Mouse (Mus musculus) heart, embryonic 11.5 days (tissue): ENCODE data around the gene Olfr872. TPM values are rescaled to one million over a fixed set of nuclear protein-coding genes. Genes with fewer than 3 reads are reported as not detected.
"Not testable (repeated sequence)": the region's sequence is repeated elsewhere in the genome, so short reads cannot be mapped to it uniquely, and the experiment has no call there.

Source experiments
- ATAC-seq: fragments of 200-750 bp; cut with Nextera tagmentation; replicated peaks from 2 replicates; pipeline ENCODE4 v1.8.0; 2017; ENCODE audit warnings: moderate library complexity; ENCODE audit not compliant: insufficient number of reproducible peaks, low FRiP score, low TSS enrichment
- H3K27ac ChIP-seq: fragments of 300-500 bp; sonication (generic); 2 replicates; pipeline ENCODE4 v1.5.1; 2014; ENCODE audit warnings: mild to moderate bottlenecking, low read depth, low read length
- H3K27me3 ChIP-seq: fragments of 300-500 bp; sonication (generic); 2 replicates; pipeline ENCODE4 v1.6.1; 2014; ENCODE audit warnings: mild to moderate bottlenecking, low read length, mixed read lengths; ENCODE audit not compliant: control insufficient read depth, insufficient read depth
- H3K36me3 ChIP-seq: fragments of 300-500 bp; sonication (generic); 2 replicates; pipeline ENCODE4 v1.6.1; 2014; ENCODE audit warnings: mild to moderate bottlenecking, low read length, moderate library complexity, mixed read lengths; ENCODE audit not compliant: control insufficient read depth, insufficient read depth
- H3K4me1 ChIP-seq: fragments of 300-500 bp; sonication (generic); 2 replicates; pipeline ENCODE4 v1.6.1; 2014; ENCODE audit warnings: low read length; ENCODE audit not compliant: control insufficient read depth, insufficient read depth
- H3K4me2 ChIP-seq: fragments of 300-500 bp; sonication (generic); 2 replicates; pipeline ENCODE4 v1.6.1; 2014; ENCODE audit warnings: mild to moderate bottlenecking, moderate library complexity
- H3K4me3 ChIP-seq: fragments of 300-500 bp; sonication (generic); 2 replicates; pipeline ENCODE4 v1.5.1; 2014; ENCODE audit warnings: low read depth, low read length
- H3K9ac ChIP-seq: fragments of 300-500 bp; sonication (generic); 2 replicates; pipeline ENCODE4 v1.6.1; 2014; ENCODE audit warnings: mild to moderate bottlenecking, low read depth, low read length, moderate library complexity
- H3K9me3 ChIP-seq: fragments of 300-500 bp; sonication (generic); replicated peaks from 2 replicates; pipeline ENCODE4 v1.6.1; 2016; ENCODE audit warnings: low read length; ENCODE audit not compliant: control insufficient read depth
- WGBS: fragments of 180-500 bp; shearing (Covaris S2); extraction: QIAGEN DNeasy Blood & Tissue Kit; methylation state at CpG from one replicate; pipeline ENCODE4 v1.1.7; 2014; ENCODE audit not compliant: insufficient replicate concordance; 5-methylcytosine and 5-hydroxymethylcytosine counted together
- polyA plus RNA-seq: library from polyadenylated mRNA; unstranded; fragments of >200 nt; fragmentation: Nextera tagmentation; extraction: Ambion mirVana; gene quantifications from 2 replicates; pipeline ENCODE4 v1.2.1, GENCODE M21; 2014

Gene Olfr872
- polyA plus RNA-seq, result not detected in 2 replicates

DNA sequence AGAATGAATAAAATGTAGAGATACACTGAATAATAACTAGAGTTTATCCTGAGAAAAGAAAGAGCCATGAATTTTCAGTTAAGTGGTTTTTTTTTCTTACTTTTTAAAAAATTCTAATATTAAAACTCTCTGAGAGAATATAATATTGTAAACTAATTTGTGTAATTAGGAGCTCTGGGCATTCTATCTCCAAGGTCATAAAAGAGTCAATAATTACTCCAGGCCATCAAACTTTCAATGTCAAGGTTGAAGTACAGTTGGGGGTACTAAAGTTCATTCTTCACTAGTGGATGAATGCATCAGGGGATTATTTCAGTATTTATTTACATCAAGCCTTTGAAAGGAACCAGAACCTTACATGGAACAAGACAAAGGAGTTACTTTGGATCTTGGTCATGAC lies at the start of gene Olfr872:
TSS of gene Olfr872 (plus strand) at position 301 of the 400 bp plus-strand sequence.
- Histone ChIP-seq H3K4me3 (no peak within 1 kb of the TSS), H3K9ac (no peak within 1 kb of the TSS), H3K36me3 (no peaks in the 10 kb centered on the region), H3K27ac (no peak within 1 kb of the TSS), H3K4me1 (no peaks in the 10 kb centered on the region), H3K9me3 (0 out of 2 replicates have a peak, but pooled peaks cover 2% of the 10 kb centered on the region), H3K27me3 (no peaks in the 10 kb centered on the region), H3K4me2 (no peak within 1 kb of the TSS)
- ATAC-seq, result no peak

GRCm38 (mm10) chr9:20202131-20202530 lies 34.8 kb upstream of the Olfr872 start:
- H3K4me2 ChIP-seq, result no peak overlapping the region
- WGBS, result 55% methylated on average over 1 of the region's 1 CpGs
- no peaks in the 10 kb centered on the region for H3K4me1 ChIP-seq
- H3K36me3 ChIP-seq, result no peaks in the 10 kb centered on the region
- ATAC-seq, result no peak
- no peak overlapping the region for H3K27ac ChIP-seq
- H3K9ac ChIP-seq, result no peak overlapping the region
- no peak overlapping the region for H3K4me3 ChIP-seq
- no peaks in the 10 kb centered on the region for H3K27me3 ChIP-seq
- peaks cover 6% of the 10 kb centered on the region; the same call in 1 of the 2 replicates for H3K9me3 ChIP-seq

DNA sequence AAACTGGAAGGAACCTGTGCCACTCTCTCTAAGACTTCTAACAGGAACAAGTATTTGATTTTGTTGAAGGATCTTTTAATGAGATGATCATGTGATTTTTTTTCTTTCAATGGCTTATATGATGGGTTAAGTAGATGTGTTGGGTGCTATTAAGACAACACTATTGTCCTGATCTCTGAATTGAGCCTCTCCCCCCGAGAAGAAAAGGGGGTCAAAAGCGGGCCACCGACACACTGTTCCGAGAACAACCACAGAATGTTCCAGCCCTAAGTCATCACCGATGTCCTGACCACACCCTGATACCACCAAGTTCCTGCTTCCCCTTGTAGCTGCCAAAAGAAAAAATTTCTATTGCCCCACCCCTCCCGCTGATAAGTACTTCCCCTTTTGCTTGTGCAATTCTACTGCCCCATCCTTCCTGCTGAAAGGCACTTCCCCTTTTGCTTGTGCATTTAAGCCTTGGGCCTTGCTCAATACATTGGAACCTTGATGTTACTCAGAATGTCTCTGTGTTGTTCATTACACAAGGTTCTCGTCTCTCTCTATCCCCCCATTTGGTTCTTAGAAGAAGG lies 33.4 kb upstream of the Olfr872 start:
- not testable (repeated sequence) for H3K27me3 ChIP-seq, H3K9ac ChIP-seq, H3K4me3 ChIP-seq, H3K4me2 ChIP-seq, H3K36me3 ChIP-seq, ATAC-seq, H3K4me1 ChIP-seq, H3K9me3 ChIP-seq, H3K27ac ChIP-seq
- 80% methylated on average over 7 of the region's 7 CpGs for WGBS

GRCm38 (mm10) chr9:20210812-20211211 lies 26.1 kb upstream of the Olfr872 start:
- H3K36me3 ChIP-seq, result no peaks in the 10 kb centered on the region
- H3K4me2 ChIP-seq, result no peak overlapping the region
- ATAC-seq, result no peak
- H3K27ac ChIP-seq, result no peak overlapping the region
- H3K4me3 ChIP-seq, result no peak overlapping the region
- H3K9ac ChIP-seq, result no peak overlapping the region
- no peaks in the 10 kb centered on the region for H3K9me3 ChIP-seq
- no peaks in the 10 kb centered on the region for H3K4me1 ChIP-seq
- WGBS, result 51% methylated on average over 1 of the region's 1 CpGs
- no peaks in the 10 kb centered on the region for H3K27me3 ChIP-seq

DNA sequence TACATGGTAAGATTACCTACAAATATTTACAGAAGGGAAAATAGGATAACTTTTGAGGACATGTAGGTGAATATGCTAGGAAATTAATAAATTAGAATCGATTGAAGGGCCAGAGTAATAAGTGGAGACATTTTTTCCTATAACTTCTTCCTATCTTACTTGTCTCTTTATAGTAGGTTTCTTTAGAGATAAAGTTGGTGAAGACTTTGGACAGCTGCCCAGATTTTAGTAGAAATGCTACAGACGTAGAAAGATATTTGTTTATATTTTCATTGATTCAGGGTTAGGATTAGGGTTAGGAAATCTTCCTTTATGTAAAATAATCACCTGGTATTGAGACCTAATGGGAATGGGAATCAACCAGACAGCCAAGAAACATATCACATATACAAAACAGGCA lies 25.4 kb upstream of the Olfr872 start:
- no peak for ATAC-seq
- H3K4me1 ChIP-seq, result no peaks in the 10 kb centered on the region

GRCm38 (mm10) chr9:20211907-20212306 lies 25.0 kb upstream of the Olfr872 start, which contains the start of gene Olfr871:
Olfr871 (plus strand) TSS chr9:20212207.
- no peaks in the 10 kb centered on the region for H3K4me1 ChIP-seq
- no peak within 1 kb of the TSS for H3K4me2 ChIP-seq
- no peak within 1 kb of the TSS for H3K4me3 ChIP-seq
- no peak within 1 kb of the TSS for H3K27ac ChIP-seq
- H3K27me3 ChIP-seq, result no peaks in the 10 kb centered on the region
- H3K36me3 ChIP-seq, result no peaks in the 10 kb centered on the region
- no peak for ATAC-seq
- H3K9ac ChIP-seq, result no peak within 1 kb of the TSS
- H3K9me3 ChIP-seq, result 0 out of 2 replicates have a peak, but pooled peaks cover under 1% of the 10 kb centered on the region

More for the DNA sequence above, 25.4 kb upstream of the Olfr872 start:
- Histone ChIP-seq H3K27me3 (no peaks in the 10 kb centered on the region), H3K9ac (no peak overlapping the region), H3K4me3 (no peak overlapping the region), H3K9me3 (no peaks in the 10 kb centered on the region), H3K4me2 (no peak overlapping the region), H3K36me3 (no peaks in the 10 kb centered on the region), H3K27ac (no peak overlapping the region)
- 49% methylated on average over 2 of the region's 2 CpGs for WGBS

- Histone ChIP-seq H3K4me1 (no peaks in the 10 kb centered on the region), H3K27me3 (no peaks in the 10 kb centered on the region), H3K9me3 (0 out of 2 replicates have a peak, but pooled peaks cover 2% of the 10 kb centered on the region), H3K36me3 (no peaks in the 10 kb centered on the region), H3K4me2 (no peak overlapping the region), H3K4me3 (no peak overlapping the region), H3K27ac (no peak overlapping the region), H3K9ac (no peak overlapping the region)
- 50% methylated on average over 2 of the region's 2 CpGs for WGBS
- no peak for ATAC-seq
These were observed 459 bp downstream of the Olfr872 start for GRCm38 (mm10) chr9:20237378-20237777.

GRCm38 (mm10) chr9:20282051-20282450 lies 45.1 kb downstream of the Olfr872 start, which contains the start of gene Olfr39:
Olfr39 (plus strand) TSS chr9:20282351.
- H3K9me3 ChIP-seq, result no peaks in the 10 kb centered on the region
- no peak for ATAC-seq
- H3K36me3 ChIP-seq, result no peaks in the 10 kb centered on the region
- no peak within 1 kb of the TSS for H3K27ac ChIP-seq
- 69% methylated on average over 1 of the region's 1 CpGs for WGBS
- H3K4me3 ChIP-seq, result no peak within 1 kb of the TSS
- no peaks in the 10 kb centered on the region for H3K27me3 ChIP-seq
- H3K4me1 ChIP-seq, result no peaks in the 10 kb centered on the region
- H3K4me2 ChIP-seq, result no peak within 1 kb of the TSS
- H3K9ac ChIP-seq, result no peak within 1 kb of the TSS

GRCm38 (mm10) chr9:20295562-20295961 lies 58.6 kb downstream of the Olfr872 start:
- 74% methylated on average over 5 of the region's 5 CpGs for WGBS
- H3K4me1 ChIP-seq, H3K9me3 ChIP-seq, H3K27ac ChIP-seq, H3K36me3 ChIP-seq, H3K9ac ChIP-seq, H3K4me3 ChIP-seq, ATAC-seq, H3K27me3 ChIP-seq, H3K4me2 ChIP-seq: not testable (repeated sequence)
